Mouse (Mus musculus) liver, embryonic 14.5 days (tissue): ENCODE measurements around the gene Art5. TPM values are rescaled to one million over a fixed set of nuclear protein-coding genes. Genes with fewer than 3 reads are reported as not detected.

Experiments
- ATAC-seq: fragments of 200-750 bp; cut with Nextera tagmentation; 2 replicates; pipeline ENCODE4 v1.8.0; 2017; ENCODE audit warnings: moderate number of reproducible peaks, mild to moderate bottlenecking, moderate library complexity; ENCODE audit not compliant: insufficient read depth
- DNase-seq, 3 experiments: peaks; one replicate each; pipeline ENCODE4 v3.0.0-alpha.2; 2012 to 2013; ENCODE audit warnings: low read depth in 3 of 3, low spot score in 3 of 3
- H3K27ac ChIP-seq: fragments of 300-500 bp; sonication (generic); 2 replicates; pipeline ENCODE4 v1.5.1; 2014; ENCODE audit warnings: moderate library complexity, mild to moderate bottlenecking, control low read depth, inconsistent platforms
- H3K27me3 ChIP-seq: fragments of 300-500 bp; sonication (generic); 2 replicates; pipeline ENCODE4 v1.6.1; 2014; ENCODE audit warnings: mild to moderate bottlenecking, low read length, moderate library complexity; ENCODE audit not compliant: control insufficient read depth, insufficient read depth
- H3K36me3 ChIP-seq: fragments of 300-500 bp; sonication (generic); replicated peaks from 2 replicates; pipeline ENCODE4 v1.6.1; 2014; ENCODE audit warnings: low read depth; ENCODE audit not compliant: control insufficient read depth, insufficient read depth
- H3K4me1 ChIP-seq, 2 experiments: fragments of 200-500 bp in 1 of 2; fragments of 300-500 bp in 1 of 2; sonication (generic) in 1 of 2; replicated peaks; 2 replicates each; pipeline ENCODE4 v1.6.1; 2012 to 2014; ENCODE audit warnings: antibody characterized with exemption in 1 of 2, inconsistent platforms in 1 of 2, low read length in 1 of 2; ENCODE audit not compliant: control insufficient read depth in 2 of 2, insufficient read depth in 2 of 2
- H3K4me2 ChIP-seq: fragments of 300-500 bp; sonication (generic); 2 replicates; pipeline ENCODE4 v1.6.1; 2014; ENCODE audit warnings: low read depth, mild to moderate bottlenecking, control low read depth, moderate library complexity
- H3K4me3 ChIP-seq, 2 experiments: fragments of 200-500 bp in 1 of 2; fragments of 300-500 bp in 1 of 2; sonication (generic) in 1 of 2; 2 replicates each; pipeline ENCODE4 v1.5.1; 2012 to 2014; ENCODE audit warnings: low read depth in 2 of 2, low read length in 2 of 2, mild to moderate bottlenecking in 2 of 2, control low read depth in 1 of 2, inconsistent platforms in 1 of 2, moderate library complexity in 1 of 2; ENCODE audit not compliant: insufficient read depth in 1 of 2
- H3K9ac ChIP-seq: fragments of 300-500 bp; sonication (generic); replicated peaks from 2 replicates; pipeline ENCODE4 v1.6.1; 2014; ENCODE audit warnings: mild to moderate bottlenecking, control low read depth, moderate library complexity
- H3K9me3 ChIP-seq: fragments of 300-500 bp; sonication (generic); 2 replicates; pipeline ENCODE4 v1.6.1; 2016; ENCODE audit warnings: low read length, mixed read lengths; ENCODE audit not compliant: control insufficient read depth
- CTCF ChIP-seq: IDR thresholded peaks from 2 replicates; pipeline ENCODE4 v1.5.1; 2016; ENCODE audit warnings: antibody characterized with exemption, low read depth, control low read depth
- EP300 ChIP-seq: IDR thresholded peaks from 2 replicates; pipeline ENCODE4 v1.6.1; 2016; ENCODE audit warnings: antibody characterized with exemption, low read depth
- WGBS: fragments of 180-500 bp; shearing (Covaris S2); extraction: QIAGEN DNeasy Blood & Tissue Kit; methylation state at CpG from one replicate; pipeline ENCODE4 v1.1.7; 2014; ENCODE audit not compliant: insufficient replicate concordance; 5-methylcytosine and 5-hydroxymethylcytosine counted together
- polyA plus RNA-seq, 2 experiments: library from polyadenylated mRNA; depleted of rRNA in 1 of 2; stranded (reverse) in 1 of 2; unstranded in 1 of 2; fragments of >200 nt; fragmentation: Nextera tagmentation in 1 of 2; extraction: Ambion mirVana in 1 of 2; gene quantifications; 2 replicates each; pipeline versions ENCODE4 v1.2.1 to v1.2.3; 2012 to 2014

The Art5 gene
- polyA plus RNA-seq, 2 experiments = 0.08 to 0.15 TPM

DNA sequence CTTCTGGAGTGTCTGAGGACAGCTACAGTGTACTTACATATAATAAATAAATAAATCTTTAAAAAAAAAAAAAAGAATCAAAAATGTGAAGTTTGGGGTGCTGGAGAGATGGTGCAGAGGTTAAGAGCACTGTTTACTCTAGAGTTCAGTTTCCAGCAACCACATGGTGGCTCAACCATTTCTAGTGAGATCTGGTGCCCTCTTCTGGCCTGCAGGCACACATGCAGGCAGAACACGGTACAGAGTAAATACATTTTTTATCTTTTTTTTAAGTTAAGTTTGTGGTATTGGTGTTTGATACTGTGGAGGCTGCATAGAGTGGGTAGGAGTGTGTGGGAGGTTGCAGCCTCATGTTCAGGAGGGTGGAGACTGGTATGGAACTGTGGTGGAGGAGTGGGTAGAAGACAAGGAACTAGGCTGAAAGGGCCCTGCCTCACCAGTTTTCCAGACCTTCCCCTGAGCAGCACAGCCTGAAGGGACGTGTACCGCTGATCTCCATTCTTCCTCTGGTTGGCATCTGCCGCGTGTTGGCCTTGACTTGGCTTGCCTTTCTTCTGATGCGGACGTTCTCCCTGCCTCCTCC, 32.5 kb downstream of the Art5 start:
- Histone ChIP-seq H3K36me3 (peaks cover 57% of the 10 kb centered on the region), H3K4me1 (no peaks in the 10 kb centered on the region), H3K27me3 (no peaks in the 10 kb centered on the region), H3K9ac (no peak overlapping the region), H3K4me3 (no peak overlapping the region), H3K9me3 (no peaks in the 10 kb centered on the region), H3K27ac (no peak overlapping the region), H3K4me2 (no peak overlapping the region)
- 68% methylated on average over 7 of the region's 7 CpGs for WGBS
- ATAC-seq (peak; percentile 31; the same call in 1 of the 2 replicates), DNase-seq (peak in 1 of 3 experiments; percentile 30)
- TF ChIP-seq EP300 (no peak), CTCF (peak; percentile 79)

DNA sequence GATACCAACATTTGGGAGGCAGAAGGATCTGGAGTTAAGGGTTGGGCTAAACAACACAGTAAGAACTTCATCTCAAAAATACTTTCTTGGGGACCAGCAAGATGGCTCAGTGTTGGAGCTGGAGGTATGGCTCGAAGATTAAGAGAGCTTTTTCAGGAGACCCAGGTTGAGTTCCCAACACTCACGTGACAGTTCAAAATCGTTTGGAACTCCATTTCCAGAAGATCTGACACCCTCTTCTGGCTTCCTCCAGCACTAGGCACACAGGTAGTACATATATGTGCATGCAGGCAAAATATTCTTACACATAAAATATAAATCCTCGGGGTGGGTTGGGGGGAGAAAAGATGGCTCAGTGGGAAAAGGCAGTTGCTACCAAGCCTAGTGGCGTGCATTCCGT, 42.9 kb downstream of the Art5 start:
- H3K27me3 ChIP-seq = no peaks in the 10 kb centered on the region
- no peak for ATAC-seq

DNA sequence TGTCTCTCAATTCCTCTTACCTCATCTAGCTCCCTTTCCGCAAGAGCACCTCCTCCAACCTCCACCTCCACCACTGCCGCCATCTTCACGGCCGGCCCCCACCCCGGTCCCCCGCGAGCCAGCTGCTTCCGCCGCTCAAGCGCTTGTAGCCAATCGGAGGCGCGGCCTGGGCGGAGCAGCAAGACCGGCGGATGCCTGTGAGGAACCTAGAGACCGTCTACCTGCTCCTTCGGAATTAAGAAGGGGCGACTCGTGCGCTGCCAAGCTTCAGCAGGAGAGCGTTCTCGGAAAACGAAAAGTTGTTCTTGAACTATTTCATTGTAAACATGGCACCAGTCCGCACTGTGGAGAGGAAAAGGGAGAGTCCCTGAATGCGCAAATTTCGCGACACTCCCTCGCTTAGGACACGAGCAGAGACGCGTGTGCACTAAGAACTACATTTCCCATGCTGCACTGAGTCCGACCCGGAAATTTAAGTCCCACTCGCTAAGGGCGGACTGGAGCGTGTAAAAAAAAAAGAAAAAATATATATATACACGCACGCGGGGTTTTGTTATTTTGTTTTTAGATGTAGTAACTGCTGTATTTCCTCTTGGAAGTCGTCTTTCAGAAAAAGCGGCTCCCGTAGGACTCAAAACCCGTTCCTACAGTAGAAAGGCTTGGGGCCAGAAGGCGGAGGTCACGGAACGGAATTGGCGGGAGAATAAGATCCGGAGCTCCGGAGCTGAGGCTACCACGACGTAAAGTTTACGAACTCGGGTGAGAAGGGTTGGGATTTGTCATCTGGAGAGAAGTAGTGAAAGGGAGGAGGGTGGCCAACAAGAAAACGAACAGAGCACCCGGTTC, 44.0 kb downstream of the Art5 start, which contains the start of the genes Rnf121, Xndc1 and Xntrpc:
Gene Rnf121 (minus strand): TSS at position 424 of the 846 bp plus-strand sequence.
Gene Xndc1 (plus strand): TSS at position 466 of the 846 bp plus-strand sequence.
Gene Xntrpc (plus strand): TSS at position 668 of the 846 bp plus-strand sequence.
- Histone ChIP-seq H3K36me3 (no peaks in the 10 kb centered on the region; the same call in 1 of the 2 replicates), H3K9ac (peak within 1 kb of the TSS; percentile 79), H3K27ac (peak within 1 kb of the TSS; percentile 43), H3K4me3 (peak within 1 kb of the TSS; percentile 77 to 99), H3K4me2 (peak within 1 kb of the TSS; percentile 93), H3K9me3 (no peaks in the 10 kb centered on the region), H3K27me3 (no peaks in the 10 kb centered on the region), H3K4me1 (peaks cover 20 to 22% of the 10 kb centered on the region in 2 experiments)
- no peak for TF ChIP-seq EP300
- no peak for TF ChIP-seq CTCF
- WGBS = under 1% methylated on average over 56 of the region's 56 CpGs
- DNase-seq (peak; percentile 78 to 86 (median 82)), ATAC-seq (peak; percentile 98)

More for the DNA sequence above, 42.9 kb downstream of the Art5 start:
- peaks cover 18 to 20% of the 10 kb centered on the region in 2 experiments for H3K4me1 ChIP-seq
- H3K9ac ChIP-seq = peak overlapping the region; percentile 79
- H3K36me3 ChIP-seq = peaks cover 2% of the 10 kb centered on the region
- H3K4me3 ChIP-seq = peak overlapping the region; percentile 77 to 99
- no peak for TF ChIP-seq CTCF
- TF ChIP-seq EP300 = no peak
- peak overlapping the region; percentile 93 for H3K4me2 ChIP-seq
- H3K9me3 ChIP-seq = no peaks in the 10 kb centered on the region
- DNase-seq = no peak
- 62% methylated on average over 6 of the region's 6 CpGs for WGBS
- peak overlapping the region; percentile 43 for H3K27ac ChIP-seq

DNA sequence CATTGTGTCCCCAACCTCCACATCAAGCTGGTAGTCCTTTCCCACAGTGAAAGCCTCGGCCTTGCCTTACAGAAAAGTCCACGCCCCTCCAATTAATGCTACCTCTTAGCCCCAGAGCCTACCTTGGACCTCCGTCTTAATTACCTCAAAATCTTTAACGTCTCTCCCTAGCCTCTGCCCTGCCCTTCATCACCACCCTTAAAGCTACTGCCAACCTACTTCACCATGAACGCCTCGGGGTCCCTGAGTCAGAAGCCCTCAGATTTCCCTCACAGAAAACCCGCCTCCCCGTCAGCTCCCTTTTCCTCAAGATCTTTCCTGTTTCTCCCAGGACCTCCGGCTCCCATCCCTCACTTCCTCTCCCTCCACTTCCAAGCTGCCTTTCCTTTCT, 44.6 kb downstream of the Art5 start:
- Histone ChIP-seq H3K36me3 (no peaks in the 10 kb centered on the region; the same call in none of the 2 replicates), H3K27me3 (no peaks in the 10 kb centered on the region), H3K4me2 (peak overlapping the region; percentile 93), H3K4me1 (peaks cover 20 to 24% of the 10 kb centered on the region in 2 experiments), H3K4me3 (peak overlapping the region; percentile 77 to 99), H3K9ac (peak overlapping the region; percentile 79), H3K27ac (no peak overlapping the region), H3K9me3 (no peaks in the 10 kb centered on the region)
- TF ChIP-seq EP300 (no peak), CTCF (no peak)
- WGBS = under 1% methylated on average over 9 of the region's 9 CpGs
- ATAC-seq = no peak
- DNase-seq = no peak

DNA sequence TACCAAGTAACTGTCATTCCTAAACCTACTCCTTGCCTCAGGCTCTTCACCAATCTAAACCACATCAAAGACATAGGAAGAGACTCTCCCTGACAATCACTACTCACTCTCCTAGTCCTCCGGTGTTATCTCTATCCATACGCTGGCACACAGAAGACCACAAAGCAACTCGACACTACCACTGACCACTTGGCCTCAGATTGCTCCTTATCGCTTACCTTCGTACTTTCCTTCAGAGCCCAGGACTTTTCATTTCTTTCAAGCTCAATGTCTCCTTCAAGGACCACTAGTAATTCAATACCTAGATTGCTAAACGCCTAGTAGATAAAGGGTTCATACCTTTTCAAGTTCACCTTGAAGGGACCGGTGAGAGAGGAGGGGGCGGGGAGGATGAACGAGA, 45.4 kb downstream of the Art5 start:
- H3K36me3 ChIP-seq = no peaks in the 10 kb centered on the region; the same call in 1 of the 2 replicates
- DNase-seq (no peak), ATAC-seq (no peak)
- H3K4me1 ChIP-seq = peaks cover 20 to 25% of the 10 kb centered on the region in 2 experiments
- H3K9ac ChIP-seq = peak overlapping the region; percentile 79
- H3K27ac ChIP-seq = no peak overlapping the region
- H3K4me2 ChIP-seq = peak overlapping the region; percentile 93
- TF ChIP-seq EP300 (no peak), CTCF (no peak)
- 22% methylated on average over 9 of the region's 9 CpGs for WGBS
- H3K9me3 ChIP-seq = no peaks in the 10 kb centered on the region
- no peaks in the 10 kb centered on the region for H3K27me3 ChIP-seq
- H3K4me3 ChIP-seq = peak overlapping the region; percentile 77 to 99
